ENCODE assay signal across 13 mouse cellular contexts in the genomic region with DNA sequence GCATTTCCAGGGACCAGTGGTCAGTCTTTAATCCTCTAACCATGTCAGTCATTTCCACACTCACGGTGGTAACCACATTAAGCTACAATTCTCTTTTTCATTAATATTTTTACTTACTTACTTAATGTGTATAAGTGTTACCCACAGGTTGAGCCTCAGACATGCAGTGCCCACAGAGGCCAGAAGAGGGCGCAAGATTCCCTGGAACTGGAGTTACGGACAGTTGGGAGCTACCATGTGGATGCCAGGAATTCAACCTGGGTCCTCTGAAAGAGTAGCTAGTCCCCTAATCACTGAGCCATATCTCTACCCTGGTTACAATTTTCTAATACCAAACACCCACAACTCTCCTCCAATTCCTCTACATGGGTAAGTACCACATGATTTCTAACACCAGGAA.
DNase-seq lines count a peak whose midpoint lies in the region; ATAC-seq and TF ChIP-seq lines count a peak whose summit lies in the region.
"Had no signal": no experiment of that assay in that cellular context is flagged by ENCODE, and none has a peak within 500 bp of the region (broad histone marks: within the 10 kb centered on the region; RNA-seq: fewer than 3 reads in every experiment).

No protein-coding gene starts in this region.

- no peaks in the 10 kb centered on the region for H3K9me3 ChIP-seq in forebrain, postnatal 0 days (ENCODE audit: low read length)
- H3K9me3 ChIP-seq in forebrain, embryonic 13.5 days (replicated peaks): no peaks in the 10 kb centered on the region
- H3K9me3 ChIP-seq in limb, embryonic 11.5 days (ENCODE audit: control insufficient read depth, low read length): no peaks in the 10 kb centered on the region
- H3K9me3 ChIP-seq in limb, embryonic 10.5 days (replicated peaks): no peaks in the 10 kb centered on the region
- H3K9me3 ChIP-seq: embryonic facial prominence, embryonic 15.5 days; limb, embryonic 15.5 days; midbrain, embryonic 12.5 days; neural tube, embryonic 12.5 days had no signal

- 79% methylated on average over 3 of the region's 3 CpGs for whole genome bisulfite sequencing in forebrain, postnatal 0 days
- WGBS in forebrain, embryonic 13.5 days: 78% methylated on average over 3 of the region's 3 CpGs
- WGBS in limb, embryonic 11.5 days: 75% methylated on average over 3 of the region's 3 CpGs
- 75% methylated on average over 3 of the region's 3 CpGs for WGBS in limb, embryonic 10.5 days
- 76% methylated on average over 3 of the region's 3 CpGs for WGBS in cerebellum, adult 2 months

- no peaks in the 10 kb centered on the region for H3K36me3 ChIP-seq in forebrain, postnatal 0 days (ENCODE audit: insufficient read depth)
- no peaks in the 10 kb centered on the region for H3K36me3 ChIP-seq in forebrain, embryonic 13.5 days (ENCODE audit: poor library complexity, severe bottlenecking)
- H3K36me3 ChIP-seq in limb, embryonic 11.5 days (ENCODE audit: control insufficient read depth, insufficient read depth, low read length): no peaks in the 10 kb centered on the region
- H3K36me3 ChIP-seq in limb, embryonic 10.5 days: no peaks in the 10 kb centered on the region
- H3K36me3 ChIP-seq: embryonic facial prominence, embryonic 15.5 days; limb, embryonic 15.5 days; midbrain, embryonic 12.5 days; neural tube, embryonic 12.5 days had no signal

- no peak overlapping the region for H3K4me3 ChIP-seq in forebrain, postnatal 0 days (ENCODE audit: low read depth, low read length)
- no peak overlapping the region for H3K4me3 ChIP-seq in forebrain, embryonic 13.5 days
- H3K4me3 ChIP-seq in limb, embryonic 11.5 days (ENCODE audit: low read depth, low read length): no peak overlapping the region
- H3K4me3 ChIP-seq in limb, embryonic 10.5 days: no peak overlapping the region
- H3K4me3 ChIP-seq in cerebellum, adult 2 months (replicated peaks; ENCODE audit: insufficient read depth, low read depth, low read length): no peak overlapping the region
- H3K4me3 ChIP-seq: embryonic facial prominence, embryonic 15.5 days; limb, embryonic 15.5 days; midbrain, embryonic 12.5 days; neural tube, embryonic 12.5 days had no signal

- H3K27me3 ChIP-seq in forebrain, postnatal 0 days (ENCODE audit: insufficient read depth, low read length): no peaks in the 10 kb centered on the region
- no peaks in the 10 kb centered on the region for H3K27me3 ChIP-seq in forebrain, embryonic 13.5 days
- H3K27me3 ChIP-seq in limb, embryonic 11.5 days (ENCODE audit: control insufficient read depth, insufficient read depth, low read length): no peaks in the 10 kb centered on the region
- H3K27me3 ChIP-seq in limb, embryonic 10.5 days (ENCODE audit: low read depth, poor library complexity, severe bottlenecking): no peaks in the 10 kb centered on the region
- H3K27me3 ChIP-seq in cerebellum, adult 2 months (ENCODE audit: control insufficient read depth, insufficient read depth, low read length): no peaks in the 10 kb centered on the region
- H3K27me3 ChIP-seq: embryonic facial prominence, embryonic 15.5 days; limb, embryonic 15.5 days; midbrain, embryonic 12.5 days; neural tube, embryonic 12.5 days had no signal

- no peak for DNase-seq in forebrain, postnatal 0 days
- DNase-seq in limb, embryonic 11.5 days (ENCODE audit: low spot score): peak; percentile 34
- DNase-seq in limb, embryonic 10.5 days (ENCODE audit: low spot score): no peak
- peak; percentile 32 to 39 for DNase-seq in B cell, adult 2 months
- no peak for DNase-seq in brain, embryonic 14.5 days (ENCODE audit: low read depth)
- no peak for DNase-seq in cerebellum, adult 2 months
- DNase-seq in cerebellum, postnatal 10 days: no peak

- H3K9ac ChIP-seq in forebrain, postnatal 0 days: no peak overlapping the region
- H3K9ac ChIP-seq in forebrain, embryonic 13.5 days: no peak overlapping the region
- no peak overlapping the region for H3K9ac ChIP-seq in limb, embryonic 11.5 days (ENCODE audit: low read length)
- H3K9ac ChIP-seq: embryonic facial prominence, embryonic 15.5 days; limb, embryonic 15.5 days; midbrain, embryonic 12.5 days; neural tube, embryonic 12.5 days had no signal

- no peaks in the 10 kb centered on the region for H3K4me1 ChIP-seq in forebrain, postnatal 0 days (ENCODE audit: insufficient read depth)
- H3K4me1 ChIP-seq in forebrain, embryonic 13.5 days: no peaks in the 10 kb centered on the region
- no peaks in the 10 kb centered on the region for H3K4me1 ChIP-seq in limb, embryonic 11.5 days (ENCODE audit: control insufficient read depth, insufficient read depth, low read length)
- peaks cover 4% of the 10 kb centered on the region for H3K4me1 ChIP-seq in limb, embryonic 10.5 days
- no peaks in the 10 kb centered on the region for H3K4me1 ChIP-seq in cerebellum, adult 2 months (ENCODE audit: control insufficient read depth, insufficient read depth, low read length)
- H3K4me1 ChIP-seq: embryonic facial prominence, embryonic 15.5 days; limb, embryonic 15.5 days; midbrain, embryonic 12.5 days; neural tube, embryonic 12.5 days had no signal

- H3K27ac ChIP-seq in forebrain, postnatal 0 days (ENCODE audit: low read depth, low read length): no peak overlapping the region
- H3K27ac ChIP-seq in forebrain, embryonic 13.5 days: no peak overlapping the region
- H3K27ac ChIP-seq in limb, embryonic 11.5 days (replicated peaks; ENCODE audit: low read depth, low read length): no peak overlapping the region
- H3K27ac ChIP-seq in limb, embryonic 10.5 days: no peak overlapping the region
- no peak overlapping the region for H3K27ac ChIP-seq in cerebellum, adult 2 months (ENCODE audit: insufficient read depth, low read length)
- H3K27ac ChIP-seq: embryonic facial prominence, embryonic 15.5 days; limb, embryonic 15.5 days; midbrain, embryonic 12.5 days; neural tube, embryonic 12.5 days had no signal

- no peak for ATAC-seq in forebrain, postnatal 0 days
- no peak for ATAC-seq in forebrain, embryonic 13.5 days
- no peak for ATAC-seq in limb, embryonic 11.5 days (ENCODE audit: insufficient number of reproducible peaks, low FRiP score, low TSS enrichment, low read depth)
- ATAC-seq: inflammation-experienced regulatory T-cells, adult 6 months had no signal

- TF ChIP-seq CTCF in forebrain, postnatal 0 days (IDR thresholded peaks at IDR 0.05; ENCODE audit: low read depth): 0 out of 2 replicates have a peak, but pooled peaks have one; percentile 21
- peak; percentile 40; the same call in 1 of the 2 replicates for TF ChIP-seq CTCF in brain, embryonic 14.5 days (IDR thresholded peaks at IDR 0.05; ENCODE audit: borderline replicate concordance, extremely low read depth, insufficient read depth, insufficient read length)
- TF ChIP-seq CTCF in cerebellum, adult 2 months (IDR thresholded peaks at IDR 0.05; ENCODE audit: borderline replicate concordance, insufficient read depth, low read depth, low read length): no peak

- TF ChIP-seq POLR2A in brain, embryonic 14.5 days (IDR thresholded peaks at IDR 0.05; ENCODE audit: borderline replicate concordance, extremely low read depth, insufficient read depth, insufficient read length, poor library complexity, severe bottlenecking): no peak
- TF ChIP-seq POLR2A in cerebellum, adult 2 months (IDR thresholded peaks at IDR 0.05; ENCODE audit: borderline replicate concordance, insufficient read depth, low read length): no peak

- H3K4me2 ChIP-seq in forebrain, postnatal 0 days (ENCODE audit: low read depth): no peak overlapping the region
- no peak overlapping the region for H3K4me2 ChIP-seq in forebrain, embryonic 13.5 days
- H3K4me2 ChIP-seq in limb, embryonic 11.5 days (ENCODE audit: low read depth, severe bottlenecking): no peak overlapping the region
- H3K4me2 ChIP-seq: embryonic facial prominence, embryonic 15.5 days; limb, embryonic 15.5 days; midbrain, embryonic 12.5 days; neural tube, embryonic 12.5 days had no signal

Comparison
In these comparisons a context has a peak if more than half of its experiments do, and no peak if none do; other contexts are left out.
1. DNase-seq: peak in limb, embryonic 11.5 days (single experiment) and B cell, adult 2 months (2 of 2); none in forebrain, postnatal 0 days (single experiment), limb, embryonic 10.5 days (single experiment), brain, embryonic 14.5 days (single experiment), cerebellum, adult 2 months (0 of 2) and cerebellum, postnatal 10 days (0 of 2).